Mouse (Mus musculus) CD4-positive helper T cell, adult 2 months (primary cell): ENCODE measurements around the gene Rptor.

ENCODE experiments used
- DNase-seq: peaks from one replicate; pipeline ENCODE4 v3.0.0-alpha.2; 2012; ENCODE audit warnings: low read depth, missing footprints, low spot score

Rptor gene

DNA sequence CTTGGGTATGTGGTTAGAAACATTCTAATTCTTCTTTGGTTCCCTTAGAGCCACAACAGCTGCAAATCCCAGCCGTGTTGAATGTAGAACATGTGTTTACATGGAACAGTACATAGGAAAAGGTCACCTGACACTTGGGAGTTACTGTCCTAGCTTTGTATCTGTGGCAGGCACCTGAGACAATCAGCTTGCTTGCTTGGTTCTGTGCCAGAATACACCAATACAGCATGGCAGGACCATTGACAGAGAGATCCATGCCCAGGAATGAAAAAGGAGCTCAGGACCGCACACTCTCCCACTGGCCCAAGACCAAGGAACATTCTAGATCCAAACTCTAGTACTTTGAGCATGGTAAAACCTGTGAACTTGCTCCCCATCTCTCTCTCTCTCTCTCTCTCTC is 132.4 kb downstream of the Rptor start:
- DNase-seq, result no peak

DNA sequence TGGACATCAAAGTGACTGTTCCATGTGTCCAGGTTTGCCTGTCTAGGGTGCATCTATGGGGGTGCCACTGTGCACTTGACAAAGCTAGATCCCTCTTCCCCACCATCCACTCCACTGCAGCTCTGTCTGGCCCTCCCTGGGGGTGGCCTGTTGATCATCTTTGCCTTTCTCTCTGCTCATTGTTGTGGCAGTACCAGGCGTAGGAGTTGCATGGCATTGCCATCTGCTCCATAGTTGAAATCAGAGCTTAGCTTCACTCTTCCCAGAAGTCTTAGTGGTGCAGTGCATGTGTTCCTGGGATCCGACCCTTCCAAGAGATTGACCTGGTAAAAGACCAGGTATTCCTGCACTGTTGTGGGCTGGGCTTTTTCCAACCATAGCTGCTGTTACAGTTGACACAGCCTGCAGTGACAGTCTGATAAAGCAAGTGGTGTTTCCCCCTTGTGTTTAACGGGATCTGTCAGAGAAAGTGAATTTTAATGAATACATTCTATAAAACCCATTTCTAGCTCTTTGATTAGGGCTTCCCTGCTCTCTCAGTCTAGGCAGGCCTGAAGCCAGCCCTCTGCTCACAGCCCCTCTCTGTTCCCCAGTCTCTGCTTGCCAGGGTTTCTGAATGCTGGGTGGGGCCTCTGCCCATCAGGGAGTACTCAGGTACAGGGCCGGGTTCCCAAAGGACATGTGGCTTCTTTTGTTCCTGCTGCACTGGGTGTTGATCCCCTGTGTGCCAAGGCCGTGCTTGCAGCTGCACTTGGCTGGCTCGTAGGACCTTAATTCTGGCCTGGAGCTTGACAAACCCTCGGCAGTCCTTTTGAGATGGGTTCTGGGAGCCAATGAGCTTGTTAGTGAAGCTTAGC is 136.5 kb downstream of the Rptor start:
- DNase-seq, result no peak

DNA sequence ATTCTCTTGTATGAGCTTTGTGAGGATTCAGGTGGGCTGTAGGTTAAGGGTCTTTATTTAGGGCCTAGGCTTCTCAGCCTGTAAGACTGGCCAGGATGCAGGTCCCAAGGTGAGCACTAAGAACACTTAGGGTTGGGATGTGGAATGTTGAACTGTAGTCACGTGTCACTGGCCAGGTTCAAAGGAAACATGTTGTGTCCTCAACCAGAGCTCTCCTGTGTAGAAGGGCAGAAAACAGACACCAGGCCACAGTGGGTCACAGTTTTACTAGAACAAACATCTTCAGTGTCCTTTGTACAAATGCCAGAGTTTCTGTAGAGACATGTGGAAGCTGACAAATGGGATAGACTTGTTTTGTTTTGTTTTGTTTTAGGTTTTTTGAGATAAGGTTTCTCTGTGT is 138.7 kb downstream of the Rptor start:
- DNase-seq, result no peak

DNA sequence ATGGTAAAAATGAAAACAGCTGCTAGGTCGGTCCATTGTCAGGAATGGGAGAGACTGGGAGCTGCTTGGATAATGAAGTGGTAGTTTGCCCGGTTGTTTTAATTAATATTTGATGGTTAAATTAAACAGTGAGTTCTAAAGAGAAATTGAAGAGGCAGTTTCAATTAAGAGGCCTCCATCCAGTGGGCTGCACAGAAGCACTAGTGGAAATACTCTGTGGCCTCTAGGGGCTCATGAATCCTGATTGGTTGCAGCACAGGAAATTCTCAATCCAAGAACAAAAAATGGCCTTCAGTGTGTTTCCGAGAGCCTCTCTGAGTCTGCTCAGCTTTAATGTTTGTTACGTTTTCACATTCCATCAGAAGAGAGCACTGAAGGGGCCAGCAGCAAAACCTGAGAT is 141.7 kb downstream of the Rptor start:
- no peak for DNase-seq

DNA sequence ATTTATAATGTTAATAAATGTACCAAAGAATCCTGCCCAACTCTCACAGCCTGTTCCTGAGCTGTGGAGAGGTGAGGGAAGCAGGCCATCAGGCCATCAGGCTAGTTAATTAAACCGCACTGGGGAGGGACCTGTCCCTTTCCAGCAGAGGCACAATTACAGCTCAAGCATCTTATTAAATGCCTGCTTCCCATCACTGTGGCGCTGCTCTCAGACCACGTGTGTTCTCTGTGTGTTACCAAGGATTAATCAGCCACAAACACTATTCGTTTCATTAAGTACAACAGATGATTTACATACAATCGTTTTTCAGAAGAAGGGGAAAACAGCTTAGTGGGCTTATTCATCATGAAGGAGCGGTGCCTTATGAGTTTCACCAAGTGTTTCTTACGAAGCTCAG is 142.6 kb downstream of the Rptor start:
- no peak for DNase-seq

DNA sequence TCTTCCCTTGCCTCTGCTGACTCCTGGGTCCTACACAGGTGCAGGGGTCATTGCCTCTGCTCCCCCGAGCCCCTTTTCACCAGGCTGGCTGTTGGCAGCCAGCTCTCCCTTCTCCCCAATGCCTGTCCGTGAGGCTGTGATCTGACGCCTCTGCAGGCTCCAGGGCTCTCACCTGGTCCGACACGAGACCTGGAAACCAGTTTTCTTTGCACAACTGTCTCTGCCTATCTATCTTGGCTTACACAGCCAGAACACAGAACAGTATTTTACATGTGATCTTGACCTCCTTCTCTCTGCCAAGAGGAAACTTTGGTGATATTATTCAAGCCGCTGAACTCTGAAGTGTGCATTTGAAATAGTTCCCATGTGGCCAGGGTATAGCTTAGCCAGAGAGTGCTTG is 151.8 kb downstream of the Rptor start:
- no peak for DNase-seq

DNA sequence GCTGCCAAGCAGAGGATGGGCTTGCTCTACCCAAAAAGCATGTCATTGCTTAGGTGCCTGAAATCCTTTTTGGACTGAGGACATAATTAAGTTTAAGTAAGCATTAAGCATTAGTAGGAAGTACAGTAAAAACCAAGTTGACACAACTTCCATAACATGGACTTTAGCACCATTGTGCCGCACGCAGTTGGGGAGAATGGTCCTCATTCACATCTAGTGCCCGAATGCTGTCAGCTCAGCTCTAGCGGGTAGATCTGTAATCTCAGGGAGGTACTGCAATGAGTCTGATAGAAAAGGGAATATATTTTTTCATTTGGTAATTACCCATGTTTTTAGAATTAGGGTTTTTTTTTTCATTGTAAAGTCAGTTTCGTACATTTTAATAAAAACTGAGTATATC is 155.5 kb downstream of the Rptor start:
- DNase-seq, result no peak

DNA sequence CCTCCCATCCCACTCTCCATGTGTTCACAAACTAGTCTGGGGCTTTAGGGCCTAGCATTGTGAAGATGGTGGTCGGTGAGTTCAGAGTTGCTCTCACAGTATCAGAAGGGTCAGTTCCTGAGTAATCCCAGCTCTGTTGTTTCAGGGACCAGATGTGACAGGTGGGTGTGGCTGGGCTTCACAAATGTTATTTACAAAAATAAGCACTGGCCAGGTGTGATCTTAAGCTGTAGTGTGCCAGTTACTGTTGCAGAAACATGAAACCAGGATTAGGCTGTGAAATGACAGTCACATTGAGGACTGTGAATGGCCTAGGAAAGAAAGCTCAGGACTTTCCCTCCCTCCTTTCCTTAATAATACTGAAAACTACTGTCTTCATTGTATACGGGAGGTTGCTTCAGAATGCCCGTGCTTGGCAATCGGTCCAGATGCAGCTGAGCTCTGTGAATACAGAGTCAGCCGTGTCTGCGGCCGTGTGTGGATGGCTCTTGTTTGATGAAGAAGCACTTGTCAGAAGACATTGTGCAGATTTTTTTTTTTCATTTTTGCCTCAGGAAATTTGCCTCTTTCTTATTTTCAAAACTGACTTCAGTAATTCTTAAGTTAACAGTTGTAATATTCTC is 156.1 kb downstream of the Rptor start:
- DNase-seq, result no peak

DNA sequence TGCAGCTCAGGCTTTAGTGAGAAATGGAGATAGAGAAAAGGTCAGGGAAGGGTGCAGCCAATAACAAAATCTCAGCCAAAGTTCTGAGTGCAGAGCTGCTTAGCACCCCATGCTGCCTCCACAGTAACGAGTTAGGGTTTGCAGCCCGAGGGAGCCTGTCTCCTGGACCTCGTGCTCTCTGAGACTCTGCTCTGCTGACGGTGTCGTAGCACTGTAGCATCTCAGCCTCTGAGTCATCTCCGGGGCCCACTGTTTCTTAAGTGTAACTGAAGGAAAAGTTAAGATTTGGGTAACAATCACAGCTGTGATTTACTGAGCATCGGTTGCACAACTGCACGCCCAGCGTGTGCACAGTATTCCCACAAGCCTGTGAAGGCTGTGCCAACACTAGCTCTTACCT is 160.2 kb downstream of the Rptor start:
- DNase-seq, result no peak

DNA sequence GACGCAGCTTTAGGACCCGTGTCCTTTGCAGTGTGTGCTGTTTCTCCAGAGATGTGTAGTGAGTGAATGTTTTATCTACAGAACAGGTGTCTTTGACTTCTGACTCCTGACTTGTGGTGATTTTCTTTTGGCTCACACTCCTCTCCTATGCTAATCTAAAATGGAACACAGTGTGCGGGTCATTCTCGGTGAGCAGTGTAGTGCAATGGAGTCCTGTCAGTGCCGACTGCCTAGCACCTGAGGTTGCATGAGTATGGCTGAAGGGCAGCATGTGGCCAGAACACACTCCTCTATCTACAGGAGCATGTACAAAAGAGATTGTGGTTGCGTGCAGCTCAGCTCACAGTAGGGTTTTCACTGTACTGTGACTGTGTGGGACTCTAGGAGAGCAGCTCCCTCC is 163.3 kb downstream of the Rptor start:
- DNase-seq, result no peak

DNA sequence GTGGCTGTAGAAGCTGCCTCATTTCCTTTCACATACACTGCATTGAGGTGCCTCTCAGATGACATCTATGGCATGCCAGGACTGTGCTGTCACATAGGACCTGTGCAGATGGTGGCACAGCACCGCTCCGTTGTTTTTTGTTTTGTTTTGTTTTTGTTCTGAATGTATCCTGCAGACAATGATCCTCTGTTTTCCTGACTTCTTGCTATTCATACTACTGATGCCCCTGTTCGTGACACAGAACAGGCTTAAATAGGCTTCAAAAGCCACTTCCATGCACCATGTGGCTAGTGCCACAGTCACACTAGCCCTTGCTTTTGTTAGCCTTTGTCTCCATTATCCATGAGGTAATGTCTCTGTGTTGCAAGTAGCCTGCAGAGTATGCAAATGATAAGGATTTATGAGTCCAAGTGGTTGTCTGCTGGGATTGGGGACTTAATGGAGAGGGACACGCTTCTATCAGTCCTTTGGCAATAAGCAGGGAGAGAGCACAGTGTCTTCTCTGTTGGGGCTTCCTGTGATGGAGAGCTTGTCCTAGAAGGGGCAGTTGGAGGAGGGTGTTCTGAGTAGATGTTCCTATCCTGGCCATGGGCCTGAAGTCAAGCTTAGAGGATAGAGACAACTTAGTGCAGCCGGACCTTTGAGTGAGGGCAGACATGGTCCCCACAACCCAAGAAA is 164.2 kb downstream of the Rptor start:
- DNase-seq, result no peak

DNA sequence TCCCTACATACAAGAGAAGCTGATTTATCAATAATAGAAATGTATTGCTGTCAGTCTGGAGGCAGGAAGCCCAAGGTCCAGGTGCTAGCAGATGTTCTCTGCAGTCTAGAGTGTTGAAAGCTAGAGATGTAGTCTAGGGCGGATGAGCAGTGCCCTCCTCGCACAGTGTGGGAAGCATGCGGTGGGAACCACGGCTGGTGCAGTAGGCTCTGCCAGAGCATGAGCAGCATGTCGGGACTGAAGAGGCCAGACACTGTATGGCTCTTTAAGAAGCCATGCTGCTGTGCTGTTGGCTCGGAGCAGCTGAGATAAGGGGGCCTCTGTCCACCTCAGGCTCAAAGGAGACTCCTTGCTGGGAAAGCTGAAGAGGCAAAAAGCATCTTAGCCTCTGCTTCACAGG is 164.8 kb downstream of the Rptor start:
- DNase-seq, result no peak

DNA sequence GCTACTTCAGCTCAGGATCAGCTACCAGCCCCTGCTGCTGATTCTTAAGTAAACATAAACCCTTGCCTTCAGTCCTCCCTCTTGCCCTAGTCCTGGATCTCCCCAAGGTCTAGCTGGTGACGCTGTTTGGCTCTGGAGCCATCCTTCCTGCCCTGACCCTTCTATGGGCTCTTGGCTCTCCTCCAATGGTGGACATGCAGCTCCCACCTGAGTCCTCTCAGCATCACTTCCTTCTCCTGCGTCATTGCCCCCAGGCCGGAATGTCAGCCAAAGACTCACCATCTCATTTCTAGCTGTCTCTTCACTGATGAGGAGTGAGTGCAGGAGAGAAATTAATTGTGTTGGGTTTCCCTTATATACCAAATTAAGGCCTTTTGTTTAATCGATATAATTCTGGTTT is 165.8 kb downstream of the Rptor start:
- DNase-seq, result no peak

DNA sequence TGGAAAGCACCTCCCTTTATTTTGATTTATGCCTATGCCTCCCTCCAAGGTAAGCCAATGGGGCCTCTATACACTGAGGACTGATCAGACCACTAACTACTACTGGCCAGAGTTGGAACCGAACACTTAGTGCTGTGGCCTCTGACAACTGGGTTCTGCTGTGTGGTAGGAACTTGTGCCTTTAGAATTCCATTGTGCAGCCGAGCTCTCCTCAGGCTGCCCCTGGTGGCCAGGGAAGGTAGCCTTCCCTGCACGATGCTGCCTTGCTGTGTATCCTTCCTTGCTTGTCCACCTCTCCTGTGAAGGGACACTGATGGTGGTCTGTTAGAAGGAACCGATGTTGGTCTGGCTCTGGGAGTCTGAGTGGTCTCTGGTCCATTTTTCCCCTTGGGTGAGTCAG is 167.0 kb downstream of the Rptor start:
- no peak for DNase-seq

DNA sequence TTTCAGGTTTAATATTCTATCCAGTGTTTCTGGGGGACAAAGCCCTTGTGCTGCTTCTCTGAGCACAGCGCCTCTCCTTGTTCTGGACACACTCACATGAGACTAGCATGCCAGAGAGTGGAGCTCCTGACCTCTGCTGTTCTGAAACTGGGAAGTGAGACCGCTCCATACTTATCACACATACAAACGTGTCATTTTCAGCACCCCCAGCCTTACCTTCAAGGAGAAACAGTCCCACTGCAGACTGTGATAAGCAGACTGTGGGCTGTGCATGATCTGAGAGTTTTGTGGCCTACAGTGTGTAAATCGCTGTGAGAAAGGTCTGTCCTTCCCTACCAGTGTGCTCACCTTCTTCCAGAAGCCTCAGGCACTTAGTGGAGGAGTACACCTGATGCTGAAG is 168.3 kb downstream of the Rptor start:
- no peak for DNase-seq

DNA sequence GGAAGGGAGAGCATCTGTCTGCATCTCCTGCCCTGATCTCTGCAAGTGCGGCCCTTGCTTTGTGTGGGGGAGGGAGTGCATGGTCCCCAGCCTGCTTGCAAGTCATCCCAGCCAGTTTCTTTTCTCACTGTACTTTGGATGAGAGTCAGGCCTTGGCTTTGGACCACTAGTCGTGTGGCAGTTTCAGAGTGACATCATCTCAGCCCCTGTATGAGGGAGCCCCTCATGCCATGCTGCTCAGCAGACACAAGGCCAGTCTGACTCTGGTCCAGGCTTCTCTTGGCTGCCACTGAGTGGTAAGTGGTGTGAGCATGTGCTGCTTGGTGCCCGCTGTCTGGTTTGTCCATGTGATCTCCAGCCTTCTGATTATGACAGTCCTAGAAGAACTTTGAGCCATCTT is 170.2 kb downstream of the Rptor start:
- no peak for DNase-seq

DNA sequence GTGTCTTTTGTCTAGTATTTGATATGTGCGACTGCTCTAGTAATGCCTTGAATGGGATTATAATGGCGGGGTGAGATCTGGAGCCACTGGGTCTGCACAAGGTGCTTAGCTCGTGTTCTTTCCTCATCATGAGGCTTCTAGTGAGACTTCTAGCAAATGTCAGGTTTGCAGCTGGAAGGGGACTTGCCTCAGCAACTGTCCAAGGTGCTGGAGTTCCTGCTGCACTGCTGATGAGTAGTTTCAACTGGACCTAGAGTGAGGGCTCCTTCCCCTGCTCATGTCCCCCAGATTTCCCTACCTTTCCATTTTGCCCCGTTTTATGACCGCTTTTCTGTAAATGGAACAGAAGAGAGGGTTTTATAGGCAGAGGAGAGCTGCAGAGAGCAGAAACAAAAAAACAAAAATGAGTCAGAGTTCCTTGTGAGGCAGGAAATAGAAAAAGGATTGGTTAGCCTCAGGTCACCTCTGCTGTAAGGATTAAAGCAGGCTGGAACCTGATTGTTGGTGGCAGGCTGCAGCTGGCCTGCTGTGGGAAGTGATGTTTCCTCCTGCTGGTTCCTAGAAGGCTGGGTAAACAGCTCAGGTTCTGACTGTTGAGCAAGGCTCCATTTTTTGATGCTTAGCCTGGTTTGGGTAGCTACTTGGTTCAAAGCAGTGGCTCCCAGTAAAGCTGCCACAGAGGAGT is 172.5 kb downstream of the Rptor start:
- DNase-seq, result no peak

DNA sequence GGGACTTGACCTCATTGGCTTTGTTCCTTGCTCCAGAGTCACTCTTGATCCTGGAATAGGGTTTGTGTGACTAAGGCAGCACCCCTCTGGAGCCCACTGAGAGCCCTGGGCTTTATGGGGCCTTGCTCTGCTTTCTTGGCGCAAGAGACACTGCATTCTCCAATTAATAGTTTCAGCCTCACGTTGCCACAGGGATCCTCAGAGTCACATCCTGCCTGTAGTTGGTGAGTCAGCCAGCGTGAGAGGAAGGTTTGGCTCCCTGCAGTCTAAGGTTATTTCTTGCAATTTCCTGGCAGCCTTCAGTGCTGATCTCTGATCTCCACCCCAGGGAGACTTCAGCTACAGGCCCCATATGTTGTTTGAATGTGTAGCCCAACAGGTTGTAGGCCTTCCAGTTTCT is 174.5 kb downstream of the Rptor start:
- no peak for DNase-seq

DNA sequence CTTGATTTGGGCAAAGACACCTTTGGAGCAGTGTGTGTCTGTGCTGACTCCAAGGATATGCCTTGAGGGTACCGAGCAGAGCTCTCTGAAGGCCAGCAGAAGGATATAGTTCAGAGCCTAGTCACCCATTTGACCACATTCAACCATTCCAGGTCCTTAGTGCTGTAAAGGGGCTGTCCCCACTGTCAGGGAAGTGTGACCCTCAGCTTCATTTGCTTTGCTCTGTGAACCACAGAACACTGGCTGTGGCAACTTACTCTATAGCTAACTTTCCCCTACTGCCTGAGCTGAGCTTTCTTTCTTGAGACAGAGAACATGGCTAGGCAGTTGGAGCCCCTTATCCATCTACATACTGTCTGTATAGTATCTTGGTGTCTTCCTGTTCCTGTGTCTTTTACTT is 175.2 kb downstream of the Rptor start:
- DNase-seq, result no peak

DNA sequence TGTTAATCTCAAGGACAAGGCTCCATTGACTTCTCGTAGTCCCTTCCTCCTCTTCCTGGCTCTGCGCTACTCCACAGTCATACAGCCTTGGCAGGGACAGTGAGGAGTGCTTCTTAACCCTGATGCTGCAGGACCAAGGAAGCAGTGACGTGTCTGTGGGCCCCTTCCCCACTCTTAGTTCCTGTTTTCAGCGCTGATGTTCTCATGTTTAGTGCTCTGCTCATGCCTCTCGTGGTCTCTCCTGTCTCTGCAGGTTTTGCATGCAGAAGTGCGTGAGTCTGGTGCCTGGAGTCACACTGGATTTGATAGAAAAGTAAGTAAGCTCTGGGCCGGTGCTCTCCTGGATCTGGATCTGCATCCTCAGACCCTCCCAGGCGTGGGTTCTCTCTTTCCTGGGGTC is 177.6 kb downstream of the Rptor start:
- no peak for DNase-seq

DNA sequence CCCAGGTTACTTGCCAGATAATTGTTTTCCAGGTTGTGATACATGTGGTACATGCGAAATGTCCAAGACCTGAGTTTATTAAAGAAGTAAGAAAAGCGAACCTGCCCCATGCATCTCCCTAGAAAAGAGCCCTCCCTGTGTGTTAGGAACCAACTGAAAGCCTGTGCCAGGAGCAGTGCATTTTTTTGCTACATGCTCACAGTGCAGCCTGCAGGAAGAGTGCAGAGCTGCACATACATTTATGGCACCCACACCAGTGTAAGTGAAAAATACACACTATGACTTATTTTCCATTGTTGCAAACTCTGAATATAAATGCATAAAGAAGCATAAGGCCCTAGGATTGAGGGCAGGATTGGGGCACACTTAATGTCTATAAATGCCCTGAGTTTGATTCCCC is 178.5 kb downstream of the Rptor start:
- DNase-seq, result no peak

DNA sequence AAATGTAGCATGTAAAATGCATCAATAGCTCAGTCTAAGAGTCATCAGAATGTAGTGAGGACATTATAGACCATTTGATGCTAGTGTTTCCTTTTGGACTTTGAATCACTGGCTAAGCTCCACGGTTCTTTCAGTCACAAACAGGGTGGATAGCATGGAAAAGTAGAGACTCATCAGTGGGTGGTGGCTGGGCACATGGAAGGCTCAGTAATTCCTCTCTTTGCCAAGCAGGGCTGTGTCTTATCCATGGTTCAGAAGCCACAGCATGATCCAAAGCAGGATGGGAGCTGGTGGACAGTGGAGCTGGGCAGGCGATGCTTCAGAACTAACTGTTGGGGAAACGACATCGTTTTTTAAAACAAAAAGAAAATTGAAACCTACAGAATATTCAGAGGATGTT is 179.0 kb downstream of the Rptor start:
- DNase-seq, result no peak
